In the genomic region with DNA sequence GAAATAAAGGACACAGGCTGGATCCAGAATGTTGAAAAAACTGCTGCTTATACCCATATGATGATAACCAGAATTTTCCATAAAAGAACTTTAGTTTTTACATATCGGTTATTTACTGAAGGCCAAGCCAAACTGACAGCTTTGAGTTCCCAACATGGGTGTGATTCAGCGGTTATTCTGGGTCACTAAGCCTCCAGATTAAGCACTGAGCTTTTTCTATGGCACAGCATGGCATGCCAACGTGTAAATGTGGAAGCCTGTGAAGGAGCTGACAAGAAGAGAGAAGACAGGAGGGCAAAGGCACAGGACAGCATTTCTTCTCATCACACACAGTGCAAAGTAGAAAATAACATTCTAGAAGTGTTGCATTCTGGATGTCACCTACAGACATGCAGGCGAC, we compare ENCODE assay signal across 13 mouse cellular contexts.
"Had no signal": no experiment of that assay in that cellular context is flagged by ENCODE, and none has a peak within 500 bp of the region (broad histone marks: within the 10 kb centered on the region; RNA-seq: fewer than 3 reads in every experiment).

No protein-coding gene starts in this region.

- H3K4me2 ChIP-seq: liver, embryonic 11.5 days; liver, embryonic 15.5 days; neural tube, embryonic 12.5 days; stomach, embryonic 15.5 days had no signal

- H3K9ac ChIP-seq: liver, embryonic 15.5 days; neural tube, embryonic 12.5 days; stomach, embryonic 15.5 days had no signal

- H3K4me1 ChIP-seq: limb, embryonic 10.5 days; liver, embryonic 15.5 days; stomach, embryonic 15.5 days had no signal

- H3K27me3 ChIP-seq: liver, embryonic 15.5 days; neural tube, embryonic 12.5 days; stomach, embryonic 15.5 days had no signal

- DNase-seq: kidney, postnatal 25 days; lung, adult 2 months; lung, postnatal 36 days; midbrain, embryonic 14.5 days; right cerebral cortex, postnatal 14 days; thymus, adult 2 months; thymus, postnatal 25 days had no signal

- H3K4me3 ChIP-seq: limb, embryonic 10.5 days; liver, embryonic 15.5 days; neural tube, embryonic 12.5 days; stomach, embryonic 15.5 days had no signal

- H3K36me3 ChIP-seq: limb, embryonic 10.5 days; liver, embryonic 15.5 days; neural tube, embryonic 12.5 days; stomach, embryonic 15.5 days had no signal

- ATAC-seq: lung, postnatal 0 days had no signal

- H3K27ac ChIP-seq: limb, embryonic 10.5 days; liver, embryonic 15.5 days; neural tube, embryonic 12.5 days; stomach, embryonic 15.5 days had no signal

- H3K9me3 ChIP-seq: limb, embryonic 10.5 days; liver, embryonic 15.5 days; neural tube, embryonic 12.5 days; stomach, embryonic 15.5 days had no signal
